Mouse (Mus musculus): ENCODE results near the gene Znrf1.

Znrf1 gene

DNA sequence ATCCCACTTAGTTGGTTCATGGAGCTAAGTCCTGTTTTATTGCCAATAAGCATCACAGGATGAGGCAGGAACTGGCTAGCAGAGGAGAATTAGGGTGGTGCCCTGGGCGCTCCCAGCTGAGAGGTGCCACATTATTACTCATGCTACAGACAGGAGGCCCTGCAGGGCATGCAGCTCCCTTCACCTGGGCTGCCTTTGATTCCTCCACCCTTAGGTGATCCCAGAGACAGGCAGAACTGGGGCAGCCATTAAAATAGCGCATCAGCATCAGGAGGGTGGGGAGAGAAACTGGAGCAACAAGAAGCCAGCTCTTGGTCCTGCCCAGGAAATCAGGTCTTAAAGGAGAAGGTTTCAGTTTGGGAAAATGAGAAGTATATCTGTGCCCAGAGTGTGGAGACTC is 69.1 kb downstream of the Znrf1 start:
- DNase-seq = no peak

DNA sequence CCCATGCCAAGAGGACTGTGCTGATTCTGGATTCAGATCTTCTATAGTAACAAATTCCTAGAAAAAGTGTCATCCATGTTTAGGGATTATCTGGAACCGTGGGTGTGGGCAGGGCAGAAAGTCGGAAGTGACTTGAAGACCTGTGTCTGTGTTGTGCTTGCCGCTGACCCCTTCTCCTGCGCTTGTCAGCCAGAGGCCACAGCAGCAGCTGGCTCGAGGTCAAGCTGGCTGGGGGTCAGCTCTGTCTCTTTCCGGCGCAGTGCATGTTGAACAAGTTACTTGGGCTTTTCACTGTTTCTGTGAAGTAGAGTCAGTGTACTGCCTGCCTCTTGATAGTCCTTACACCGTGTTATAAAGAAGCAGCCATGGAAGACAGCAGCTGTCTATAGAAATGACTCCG is 71.1 kb downstream of the Znrf1 start:
- DNase-seq = peak; percentile 11

DNA sequence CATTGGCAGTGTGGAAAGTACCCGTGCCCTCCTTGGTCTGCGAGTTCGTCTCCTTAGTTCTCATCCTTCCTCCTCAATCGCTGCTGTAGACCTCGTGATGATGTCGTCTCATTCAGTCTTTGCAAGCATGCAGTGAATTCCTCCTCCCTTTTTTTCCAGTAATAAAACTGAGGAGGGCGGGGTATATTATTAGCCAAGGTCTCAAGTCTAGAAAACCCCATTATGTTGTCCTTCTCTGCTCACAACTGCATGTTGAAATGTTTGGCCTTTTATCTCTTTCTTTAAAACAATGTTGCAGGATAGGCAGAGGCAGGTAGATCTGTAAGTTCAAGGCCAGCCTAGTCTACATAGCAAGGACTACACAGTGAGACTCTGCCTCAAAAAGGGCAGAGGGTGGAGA is 71.5 kb downstream of the Znrf1 start:
- DNase-seq = no peak

DNA sequence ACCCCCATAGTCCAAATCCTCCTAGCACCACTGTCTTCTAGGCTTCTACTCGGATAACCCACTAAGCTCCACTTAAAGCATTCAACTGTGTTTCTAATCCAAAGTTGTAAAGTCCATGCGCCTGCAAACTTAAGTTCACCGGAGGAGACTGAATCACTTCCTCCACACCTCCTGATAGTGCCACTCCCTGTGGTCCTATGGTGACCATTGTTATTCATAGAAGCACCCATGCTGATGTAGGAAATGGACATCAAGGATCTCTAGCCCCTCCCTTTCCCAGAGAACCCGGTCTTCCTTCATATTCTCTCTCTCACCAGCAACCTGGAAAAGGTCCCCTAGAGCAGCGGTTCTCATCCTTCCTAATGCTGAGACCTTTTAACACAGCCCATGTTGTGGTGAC is 77.3 kb downstream of the Znrf1 start:
- DNase-seq = no peak

DNA sequence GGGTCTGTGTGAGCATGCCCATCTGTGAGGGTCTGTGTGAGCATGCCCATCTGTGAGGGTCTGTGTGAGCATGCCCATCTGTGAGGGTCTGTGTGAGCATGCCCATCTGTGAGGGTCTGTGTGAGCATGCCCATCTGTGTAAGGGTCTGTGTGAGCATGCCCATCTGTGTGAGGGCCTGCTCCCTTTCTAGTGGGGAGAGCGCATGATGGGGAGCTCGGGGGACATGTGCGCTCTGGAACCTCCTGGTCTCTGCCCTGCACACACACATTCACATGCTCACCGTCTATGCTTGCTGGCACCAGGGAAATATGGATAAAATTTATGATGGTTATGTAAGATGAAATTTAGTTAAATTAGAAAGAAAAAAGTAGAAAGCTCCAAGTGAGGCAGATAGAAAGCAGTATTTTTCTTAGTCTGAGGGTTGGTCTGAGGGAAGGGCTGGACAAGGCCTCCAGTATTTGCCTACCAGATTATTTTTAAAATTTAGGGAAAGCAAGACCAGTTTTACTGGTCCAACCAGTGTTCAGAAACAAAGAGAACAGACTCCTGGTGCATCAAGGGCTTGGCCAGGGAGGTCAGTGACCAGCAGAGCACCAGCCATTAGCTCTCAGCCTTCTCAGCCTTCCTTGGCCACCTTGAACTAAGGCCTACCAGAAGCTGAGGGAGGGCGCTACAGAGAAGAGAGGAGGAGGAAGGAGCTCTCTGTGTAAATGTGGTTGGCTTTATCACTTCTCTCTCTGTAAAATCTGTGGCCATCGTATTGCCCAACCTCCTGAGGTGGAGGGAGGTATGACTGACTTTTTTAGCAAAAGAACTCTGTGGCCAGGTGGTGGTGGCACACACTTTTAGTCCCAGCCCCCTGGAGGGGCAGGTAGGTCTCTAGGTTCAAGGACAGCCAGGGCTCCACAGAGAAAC is 79.1 kb downstream of the Znrf1 start:
- DNase-seq = peak; percentile 14

DNA sequence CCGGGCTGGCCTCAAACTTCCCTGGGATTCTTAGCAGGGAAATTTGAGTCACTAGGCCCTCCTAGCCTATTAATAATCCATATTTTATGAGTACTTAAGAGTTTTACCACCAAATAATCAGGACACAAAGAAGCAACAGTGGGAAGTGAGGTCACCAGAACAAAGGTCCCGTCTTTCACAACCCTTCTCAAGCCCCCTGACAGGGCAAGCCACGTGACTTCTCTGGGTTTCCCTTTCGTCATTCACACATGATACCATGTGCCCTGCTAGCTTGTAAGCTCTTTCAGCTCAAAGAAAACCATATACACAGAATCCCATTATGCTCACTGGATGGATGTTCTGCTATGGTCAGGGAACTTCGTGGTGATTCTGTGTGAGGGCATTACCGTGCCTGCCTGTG is 81.9 kb downstream of the Znrf1 start:
- DNase-seq = no peak

DNA sequence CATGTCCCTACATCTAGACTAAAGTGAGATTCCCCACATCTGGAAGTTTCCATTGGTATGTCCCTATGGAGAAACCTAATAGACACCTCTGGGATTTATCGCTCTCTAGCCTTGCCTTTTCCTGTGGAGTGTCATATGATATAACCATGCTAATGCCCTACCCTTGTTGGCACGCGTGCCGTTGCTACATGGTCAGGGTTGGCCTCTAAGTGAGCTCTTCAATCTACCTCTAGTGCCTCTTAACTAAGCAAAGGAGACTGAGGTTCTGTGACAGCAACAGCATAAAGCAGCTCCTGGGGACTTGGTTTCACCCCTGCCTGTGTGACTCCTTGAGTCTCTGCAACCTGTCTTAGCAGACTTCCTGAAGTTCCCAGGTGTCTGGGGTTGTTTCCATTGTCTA is 82.4 kb downstream of the Znrf1 start:
- DNase-seq = no peak

DNA sequence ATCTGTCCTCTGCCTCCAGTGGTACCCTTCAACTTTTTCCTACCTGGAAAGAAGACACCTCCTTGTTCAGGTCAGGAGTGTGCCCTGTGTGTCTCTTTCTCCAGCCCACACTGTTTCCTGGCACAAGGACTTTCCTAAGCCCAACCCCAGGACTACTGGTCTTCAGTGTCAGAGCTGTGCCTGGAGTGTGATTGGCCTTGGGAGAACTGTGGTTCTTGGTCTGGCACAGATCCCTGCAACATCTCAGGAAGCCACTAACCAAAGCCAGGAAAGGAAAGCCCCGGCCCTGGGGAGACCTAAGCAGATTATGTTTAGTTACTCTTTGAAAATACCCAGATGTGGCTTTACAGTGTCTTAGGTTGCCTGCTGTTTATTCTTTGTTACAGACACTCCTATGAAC is 84.0 kb downstream of the Znrf1 start:
- DNase-seq = peak; percentile 33

DNA sequence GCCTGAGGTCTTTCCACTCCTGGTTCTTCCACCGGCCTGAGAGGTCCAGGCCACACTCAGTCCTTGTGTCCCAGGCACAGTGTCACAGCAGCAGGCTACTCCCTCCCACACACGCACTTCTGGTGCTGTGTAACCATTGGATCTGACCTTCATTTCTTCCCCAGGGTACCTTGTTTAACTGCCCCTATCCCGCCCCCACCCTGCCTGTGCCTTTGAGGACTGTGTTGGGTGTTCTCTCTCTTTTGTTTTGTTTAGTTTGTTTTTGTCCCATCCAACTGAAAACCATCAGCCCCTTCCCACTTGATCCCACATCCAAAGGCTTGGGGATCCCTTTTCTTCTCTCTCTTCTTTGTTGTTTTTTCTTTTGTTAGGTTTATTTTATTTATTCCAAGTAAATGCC is 86.2 kb downstream of the Znrf1 start:
- DNase-seq = no peak

DNA sequence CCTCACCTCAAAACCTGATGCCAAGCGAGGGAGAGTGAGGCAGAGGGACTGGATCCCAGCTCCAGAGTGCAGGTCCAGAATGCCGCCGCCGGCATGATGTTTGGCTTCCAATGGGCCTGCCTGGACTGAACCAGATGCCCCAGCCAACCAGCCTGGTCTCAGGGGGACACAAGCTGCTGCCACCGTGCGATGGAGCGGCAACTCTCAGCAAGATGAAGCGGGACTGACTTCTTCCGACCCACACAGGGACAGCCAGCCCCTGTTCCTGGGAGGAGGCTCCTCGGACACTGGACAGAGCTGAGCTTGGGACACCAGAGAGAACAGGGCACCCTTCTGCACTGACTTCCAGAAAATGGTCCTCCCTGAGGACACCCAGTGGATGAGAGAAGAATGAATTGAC is 86.7 kb downstream of the Znrf1 start:
- DNase-seq = peak; percentile 38

DNA sequence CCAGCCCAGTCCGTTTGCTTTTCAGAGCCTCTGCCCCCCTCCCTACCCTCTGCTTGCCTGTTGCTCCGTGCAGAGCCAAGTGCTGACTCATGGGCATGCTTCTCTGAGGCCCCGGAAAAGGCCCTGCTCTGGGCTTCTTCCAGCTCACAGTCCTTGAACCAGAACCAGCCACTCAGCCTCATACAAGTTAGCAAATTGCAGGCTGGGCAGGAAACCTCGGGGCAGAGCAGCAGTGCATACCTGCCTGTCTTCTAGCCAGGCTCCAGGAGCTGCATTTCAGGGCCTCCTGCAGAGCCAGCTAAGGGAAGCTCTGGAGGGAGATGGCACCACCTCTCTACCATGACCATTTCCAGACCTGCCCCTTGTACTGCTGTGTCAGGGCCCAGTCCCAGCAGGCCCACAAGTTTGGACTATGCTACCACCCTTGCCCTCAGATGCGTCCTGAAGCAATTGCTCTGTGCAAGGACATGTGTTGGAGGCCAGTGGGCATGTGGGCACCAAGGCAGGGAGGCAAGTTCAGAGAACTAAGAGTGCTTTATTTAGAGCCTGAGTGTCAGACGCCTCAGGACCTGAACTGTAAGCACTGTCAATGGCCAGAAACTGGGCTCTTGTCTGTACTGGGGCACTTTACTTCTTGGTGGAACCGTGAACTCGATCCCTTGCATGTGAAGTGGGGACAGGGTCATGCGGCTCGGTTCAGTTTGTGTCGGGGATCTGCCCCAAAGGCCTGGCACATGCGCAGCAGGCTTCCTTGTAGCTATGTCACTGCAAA is 88.4 kb downstream of the Znrf1 start:
- DNase-seq = peak; percentile 94

DNA sequence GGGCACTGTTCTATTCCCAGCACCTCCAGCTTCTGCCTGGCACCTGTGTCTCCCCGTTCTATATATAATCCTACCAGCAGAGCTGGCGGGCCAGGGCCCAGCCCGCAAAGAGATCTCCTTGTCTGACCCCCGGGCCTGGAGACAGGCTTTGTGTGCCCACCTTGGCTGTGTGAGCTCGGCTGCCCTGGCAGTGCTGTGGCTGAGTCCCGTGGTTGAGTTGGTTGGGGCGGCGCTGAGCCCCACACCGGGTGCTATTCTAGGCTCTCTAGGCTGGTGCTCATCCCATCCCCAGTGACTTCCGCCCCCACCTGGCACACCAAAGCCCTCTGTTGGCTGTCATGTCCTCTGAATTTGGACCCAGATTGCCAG is 88.9 kb downstream of the Znrf1 start:
- DNase-seq = no peak

DNA sequence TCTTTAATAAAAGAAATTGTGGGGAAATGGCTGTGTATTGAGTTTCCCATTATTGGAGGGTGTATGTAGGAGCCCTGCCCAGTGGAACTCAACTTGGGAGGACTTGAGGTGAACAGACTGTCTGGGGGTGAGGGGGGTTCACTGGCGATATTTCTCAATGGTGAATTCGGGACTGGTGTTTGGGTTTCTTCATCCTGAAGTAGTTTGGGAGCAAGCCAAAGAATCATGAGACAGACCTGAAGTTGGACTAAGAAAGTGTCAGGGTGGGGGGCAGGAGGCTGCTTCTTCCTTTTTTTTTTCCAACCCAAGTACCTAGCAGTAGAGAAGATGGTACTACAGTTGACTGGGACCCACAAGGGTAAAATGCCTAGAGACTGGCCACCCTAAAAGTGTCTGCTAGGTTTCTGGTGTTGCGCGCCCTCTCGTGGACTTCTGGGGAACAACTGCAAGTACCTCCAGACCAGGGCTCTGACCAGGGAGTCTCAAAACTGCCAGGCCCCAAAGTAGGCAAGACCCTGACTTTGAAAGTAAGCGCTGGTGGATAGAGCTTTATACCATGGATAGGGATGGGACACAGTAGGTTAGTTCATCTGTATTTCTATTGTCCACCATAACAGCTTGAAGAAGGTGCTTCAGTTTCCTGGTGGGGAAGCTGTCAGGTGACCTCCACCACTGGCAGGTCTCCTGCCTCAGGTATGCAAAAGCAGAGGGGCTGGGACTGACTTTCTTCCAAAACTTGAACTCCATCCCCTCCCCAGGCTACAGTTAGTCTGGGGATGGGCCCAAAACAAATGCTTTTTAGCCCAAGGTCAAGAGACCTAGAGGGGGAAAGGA is 90.0 kb downstream of the Znrf1 start:
- DNase-seq = peak; percentile 80

DNA sequence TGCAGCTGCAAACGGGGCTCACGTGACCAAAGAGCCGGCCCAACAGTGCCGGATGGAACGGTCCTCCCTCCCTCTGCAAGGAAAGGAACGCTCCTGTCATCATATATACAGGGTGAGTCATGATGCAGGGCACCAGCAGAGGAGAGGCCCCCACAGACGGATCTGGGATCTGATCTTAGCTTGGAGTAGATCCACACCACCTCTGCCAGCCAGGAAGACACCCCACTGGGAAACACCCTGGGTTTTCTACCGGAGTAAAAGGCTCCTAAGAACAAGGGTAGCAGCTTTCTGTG is 90.6 kb downstream of the Znrf1 start:
- no peak for DNase-seq

DNA sequence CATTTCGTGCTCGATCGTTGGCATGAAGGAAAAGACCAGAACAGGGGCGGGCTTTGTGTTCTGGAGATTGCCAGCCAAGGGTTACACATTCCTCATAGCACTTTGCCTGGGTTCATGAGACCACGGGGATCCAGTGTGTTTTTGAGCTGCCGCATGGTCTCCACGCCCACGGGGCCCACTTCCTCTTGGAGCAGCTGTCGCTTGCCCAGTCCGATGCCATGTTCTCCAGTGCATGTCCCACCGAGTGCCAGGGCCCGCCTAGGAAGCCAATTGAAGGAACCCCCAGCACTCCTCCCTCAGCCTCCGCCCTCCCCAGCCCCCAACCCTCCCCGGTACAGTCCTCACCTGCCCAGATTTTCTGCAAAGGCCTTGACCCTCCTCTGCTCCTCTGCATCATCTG is 91.0 kb downstream of the Znrf1 start:
- DNase-seq = peak; percentile 14

DNA sequence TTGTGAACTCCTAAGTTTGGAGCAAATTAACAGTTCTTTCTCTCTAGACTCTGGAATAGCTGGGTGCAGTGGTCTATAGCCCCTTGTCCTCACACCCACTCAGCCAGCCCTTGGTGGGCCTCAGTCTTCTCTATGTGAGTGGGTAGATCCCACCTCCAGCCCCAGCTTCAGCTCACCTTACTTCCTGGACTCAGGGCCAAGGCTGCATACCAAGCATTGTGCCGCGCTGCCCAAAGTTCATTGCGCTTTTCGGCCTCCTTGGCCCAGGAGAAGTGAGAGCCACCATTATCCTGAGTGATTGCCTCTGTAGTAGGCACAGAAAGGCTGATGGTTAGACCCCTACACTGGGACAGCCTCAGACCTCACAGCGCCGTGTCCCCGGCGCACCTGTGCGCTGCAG is 92.0 kb downstream of the Znrf1 start:
- peak; percentile 69 for DNase-seq

DNA sequence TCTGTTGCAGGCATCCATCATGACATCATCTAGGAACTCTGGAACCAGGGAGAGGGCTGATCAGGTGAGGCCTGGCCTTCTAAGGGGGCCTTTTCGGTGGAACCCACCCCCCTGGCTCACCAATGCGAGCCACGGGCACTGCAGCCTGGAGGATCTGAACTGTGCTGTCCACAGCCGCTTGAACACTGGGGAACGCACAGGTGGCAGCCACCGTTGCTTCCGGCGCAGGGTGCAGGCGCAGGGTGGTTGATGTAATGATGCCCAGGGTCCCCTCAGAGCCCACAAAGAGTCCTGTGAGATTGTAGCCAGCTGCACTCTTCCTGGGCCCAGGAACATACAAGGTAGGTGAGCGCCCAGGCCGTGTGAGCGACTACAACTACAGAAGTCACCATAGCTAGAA is 92.5 kb downstream of the Znrf1 start:
- DNase-seq = peak; percentile 16

DNA sequence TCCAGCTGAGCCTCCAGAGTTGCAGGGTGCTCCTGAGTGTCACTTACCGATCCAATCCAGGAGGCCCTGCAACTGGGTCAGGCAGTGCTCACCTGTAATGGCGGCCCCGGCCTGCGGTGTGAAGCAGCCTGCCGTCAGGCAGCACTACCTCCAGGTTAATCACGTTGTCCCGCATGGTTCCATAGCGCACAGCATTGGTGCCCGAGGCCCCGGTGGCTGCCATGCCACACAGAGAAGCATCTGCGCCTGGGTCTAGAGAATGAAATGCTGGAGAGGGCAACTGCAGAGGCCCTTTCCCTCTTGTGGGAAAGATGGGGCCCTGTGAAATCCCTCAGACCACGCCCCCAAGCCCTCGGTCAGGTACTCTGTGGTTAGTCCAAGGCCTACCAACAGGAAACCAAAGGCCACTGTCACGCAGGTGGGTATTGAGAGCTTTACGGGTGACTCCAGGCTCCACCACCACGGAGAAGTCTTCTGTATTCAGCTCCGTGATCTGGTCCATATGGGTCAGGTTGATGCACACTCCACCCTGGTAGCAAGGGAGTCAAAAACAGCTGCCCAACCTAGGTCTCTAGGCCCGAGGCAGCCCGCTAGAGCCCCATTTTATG is 93.1 kb downstream of the Znrf1 start:
- peak; percentile 38 for DNase-seq

DNA sequence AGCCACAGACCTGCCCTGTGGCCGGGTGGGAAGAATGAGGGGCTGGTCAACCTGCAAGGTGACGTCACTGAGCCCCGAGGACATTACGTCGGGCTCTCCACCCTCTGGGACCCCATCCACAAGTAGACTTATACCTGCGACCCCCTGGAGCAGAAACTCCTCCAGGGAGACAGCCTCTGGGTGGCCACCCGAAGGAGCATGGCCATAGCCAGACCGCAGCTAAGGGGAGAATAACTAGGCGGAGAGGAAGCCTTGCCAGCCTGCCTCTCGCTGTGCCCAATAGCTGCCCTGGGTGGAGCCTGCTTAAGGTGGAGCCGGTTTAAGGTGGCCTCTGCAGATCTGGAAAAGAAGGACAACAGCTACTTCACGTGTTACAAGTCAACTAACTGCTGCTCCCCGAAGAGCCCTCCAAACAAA is 94.2 kb downstream of the Znrf1 start, which contains the start of gene Ldhd:
Gene Ldhd, minus strand, starts transcription at position 270 of the 417 bp plus-strand sequence.
- DNase-seq = peak; percentile 87

DNA sequence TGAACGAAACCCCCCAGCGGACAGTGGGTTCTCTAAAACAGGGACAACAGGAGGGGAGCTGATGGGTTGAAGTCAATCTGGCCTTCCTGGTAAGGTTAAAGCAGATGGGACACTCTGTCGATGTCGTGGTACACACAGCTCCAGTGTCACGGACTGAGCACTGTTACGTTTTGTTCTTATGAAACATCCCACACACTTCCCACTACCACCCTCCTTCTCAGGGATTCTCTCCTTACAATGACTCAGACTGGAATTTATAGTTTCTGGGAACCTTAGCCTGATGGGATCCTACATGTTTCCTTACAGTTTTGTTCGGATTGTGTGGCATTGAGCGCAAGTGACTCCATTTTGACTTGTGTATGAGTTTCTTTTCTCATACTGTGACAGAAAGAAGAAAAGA is 95.7 kb downstream of the Znrf1 start:
- DNase-seq = no peak

DNA sequence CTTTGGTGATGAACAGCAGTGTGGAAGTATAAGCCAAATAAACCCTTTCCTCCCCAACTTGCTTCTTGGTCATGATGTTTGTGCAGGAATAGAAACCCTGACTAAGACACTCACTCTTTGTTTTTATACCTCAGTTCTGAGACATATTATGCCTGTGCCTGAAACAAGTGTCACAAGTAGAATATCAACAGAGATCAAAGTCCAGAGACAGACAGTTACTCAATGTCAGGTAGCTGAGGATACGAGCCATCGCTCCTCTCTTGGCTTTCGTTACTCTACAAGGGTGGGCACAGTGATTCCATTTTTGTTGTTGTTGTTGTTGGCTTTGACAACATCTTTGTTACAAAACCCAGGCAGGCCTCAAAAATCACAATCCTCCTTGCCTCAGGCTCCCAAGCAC is 97.1 kb downstream of the Znrf1 start:
- peak; percentile 60 for DNase-seq

DNA sequence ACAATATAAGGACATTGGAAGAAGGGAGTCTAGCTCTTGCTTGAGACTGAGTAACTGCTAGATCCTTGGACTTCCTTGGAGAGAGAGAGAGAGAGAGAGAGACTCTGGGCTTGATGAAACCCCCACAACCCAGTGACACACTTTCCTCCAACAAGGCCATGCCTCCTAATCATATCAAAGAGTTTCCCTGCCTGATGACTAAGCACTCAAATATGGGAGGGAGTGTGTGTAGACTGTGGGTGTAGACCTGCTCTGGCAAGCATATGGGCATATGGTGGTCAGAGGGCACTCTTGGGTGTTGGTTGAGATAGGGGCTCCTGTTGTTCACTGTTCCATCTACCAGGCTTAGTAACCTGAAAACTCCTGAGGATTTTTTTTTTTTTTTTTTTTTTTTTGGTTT is 102.2 kb downstream of the Znrf1 start:
- no peak for DNase-seq

DNA sequence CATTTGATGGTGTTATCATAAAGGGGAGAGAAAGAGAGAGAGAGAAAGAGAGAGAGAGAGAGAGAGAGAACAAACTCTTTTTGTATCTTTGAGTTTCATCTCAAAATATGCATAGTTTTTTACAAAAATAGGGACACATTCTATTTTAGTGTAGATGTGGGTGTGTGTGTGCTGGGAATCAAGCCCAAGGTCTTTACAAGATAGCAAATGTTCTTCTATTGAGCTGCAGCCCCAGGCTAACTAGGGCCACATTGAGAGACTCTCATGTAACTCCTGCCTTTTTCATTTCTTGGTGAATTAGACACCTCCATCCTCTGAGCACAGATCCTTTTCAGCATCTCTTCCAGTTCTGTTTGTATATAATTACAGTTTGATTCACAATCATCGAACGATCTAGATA is 105.2 kb downstream of the Znrf1 start:
- no peak for DNase-seq
